Mouse (Mus musculus) C2C12 (cell line): ENCODE results near the gene Gab1.

ENCODE experiments used
- CEBPB ChIP-seq: IDR thresholded peaks from one replicate; pipeline ENCODE4 v1.6.1; 2011; ENCODE audit warnings: low read depth, mild to moderate bottlenecking, control low read depth, moderate library complexity
- CTCF ChIP-seq: IDR thresholded peaks from one replicate; pipeline ENCODE4 v1.5.1; 2011; ENCODE audit not compliant: control insufficient read depth, insufficient read depth, insufficient read length
- FOSL1 ChIP-seq: IDR thresholded peaks from one replicate; pipeline ENCODE4 v1.8.0; 2011; ENCODE audit warnings: mild to moderate bottlenecking, low read length; ENCODE audit not compliant: poor library complexity, insufficient read depth, severe bottlenecking
- MAX ChIP-seq: IDR thresholded peaks from one replicate; pipeline ENCODE4 v1.6.1; 2011; ENCODE audit warnings: mild to moderate bottlenecking, control low read depth
- MYOD1 ChIP-seq: IDR thresholded peaks from one replicate; pipeline ENCODE4 v1.6.1; 2011; ENCODE audit warnings: low read depth; ENCODE audit not compliant: control insufficient read depth, insufficient read length
- MYOG ChIP-seq: IDR thresholded peaks from one replicate; pipeline ENCODE4 v1.6.1; 2011; ENCODE audit not compliant: control insufficient read depth, insufficient read length; ENCODE audit errors: extremely low read depth
- USF1 ChIP-seq: IDR thresholded peaks from one replicate; pipeline ENCODE4 v1.6.1; 2011; ENCODE audit warnings: low read depth, mild to moderate bottlenecking, control low read depth, moderate library complexity

- TF ChIP-seq CTCF (no peak), MYOG (no peak), MAX (no peak), USF1 (no peak), FOSL1 (no peak), MYOD1 (no peak), CEBPB (no peak)
Measured at GRCm38 (mm10) chr8:80916463-80917235, 36.3 kb upstream of the Gab1 start.
